Mouse (Mus musculus) forebrain, embryonic 10.5 days (tissue): Measurements from ENCODE around the gene Zbtb20. TPM values are rescaled to one million over a fixed set of nuclear protein-coding genes. Genes with fewer than 3 reads are reported as not detected.

Experiments used
- DNase-seq: peaks from one replicate; pipeline ENCODE4 v3.0.0-alpha.2; 2017; ENCODE audit warnings: low spot score; ENCODE audit errors: extremely low spot score
- H3K27ac ChIP-seq: fragments of 300-500 bp; sonication (generic); 2 replicates; pipeline ENCODE4 v1.5.1; 2016; ENCODE audit warnings: mild to moderate bottlenecking
- H3K27me3 ChIP-seq: fragments of 300-500 bp; sonication (generic); 2 replicates; pipeline ENCODE4 v1.6.1; 2016; ENCODE audit warnings: mild to moderate bottlenecking; ENCODE audit not compliant: poor library complexity, severe bottlenecking
- H3K36me3 ChIP-seq: fragments of 300-500 bp; sonication (generic); replicated peaks from 2 replicates; pipeline ENCODE4 v1.6.1; 2016; ENCODE audit warnings: mild to moderate bottlenecking, moderate library complexity
- H3K4me1 ChIP-seq: fragments of 300-500 bp; sonication (generic); 2 replicates; pipeline ENCODE4 v1.6.1; 2016
- H3K4me3 ChIP-seq: fragments of 300-500 bp; sonication (generic); 2 replicates; pipeline ENCODE4 v1.5.1; 2016; ENCODE audit warnings: mild to moderate bottlenecking, moderate library complexity
- H3K9me3 ChIP-seq: fragments of 300-500 bp; sonication (generic); 2 replicates; pipeline ENCODE4 v1.6.1; 2016; ENCODE audit warnings: mild to moderate bottlenecking, moderate library complexity
- WGBS: fragments of 180-500 bp; shearing (Covaris S2); methylation state at CpG from one replicate; pipeline ENCODE4 v1.1.7; 2016; 5-methylcytosine and 5-hydroxymethylcytosine counted together
- polyA plus RNA-seq: library from polyadenylated mRNA; unstranded; fragments of >200 nt; fragmentation: Nextera tagmentation; extraction: Ambion mirVana; gene quantifications from 2 replicates; pipeline ENCODE4 v1.2.1, GENCODE M21; 2016

The Zbtb20 gene
- polyA plus RNA-seq, 1 experiment from 2014 or later = 17.3 TPM

DNA sequence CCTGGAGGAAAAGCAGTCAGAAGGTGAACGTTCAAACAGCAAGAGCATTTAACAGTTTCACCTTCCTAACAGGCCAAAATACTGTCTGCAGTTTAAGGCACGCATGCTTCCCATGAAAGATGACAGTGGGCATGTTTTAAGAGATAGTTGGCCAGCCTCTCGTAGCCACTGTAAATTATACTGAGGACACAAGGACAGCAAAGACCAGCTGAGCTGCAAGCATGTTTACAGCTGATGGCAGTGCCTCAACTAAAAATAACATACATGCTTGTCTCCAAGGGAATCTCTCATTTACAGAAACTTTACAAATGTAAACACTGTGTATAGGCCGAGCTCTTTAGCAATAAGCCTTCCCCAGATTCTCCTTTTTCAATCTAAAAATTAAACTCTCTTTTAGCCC is 740.7 kb downstream of the Zbtb20 start:
- no peaks in the 10 kb centered on the region for H3K9me3 ChIP-seq
- H3K36me3 ChIP-seq = peaks cover 10% of the 10 kb centered on the region
- H3K27ac ChIP-seq = no peak overlapping the region
- no peak overlapping the region for H3K4me3 ChIP-seq
- DNase-seq = no peak
- H3K4me1 ChIP-seq = peaks cover 43% of the 10 kb centered on the region
- 74% methylated on average over 4 of the region's 4 CpGs for WGBS
- H3K27me3 ChIP-seq = no peaks in the 10 kb centered on the region

DNA sequence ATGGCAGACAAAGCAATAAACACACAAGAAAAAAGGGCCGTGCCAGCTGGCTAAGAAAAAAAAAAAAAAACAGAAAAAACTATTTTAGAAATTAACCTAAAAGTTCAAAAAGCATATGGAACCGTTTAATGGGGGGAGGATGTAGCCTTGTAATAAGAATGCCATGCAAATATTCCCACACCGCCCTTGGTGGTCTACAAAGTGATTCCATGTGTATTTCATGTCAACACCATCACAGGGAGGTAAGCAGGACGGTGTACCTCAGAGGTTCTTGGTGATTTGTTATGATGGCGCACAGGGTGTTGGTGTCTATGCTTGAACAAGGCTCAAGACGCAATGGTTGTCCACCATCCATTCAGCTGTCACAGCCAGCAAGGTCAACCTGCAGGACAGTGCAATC is 741.7 kb downstream of the Zbtb20 start:
- Histone ChIP-seq H3K27me3 (no peaks in the 10 kb centered on the region), H3K9me3 (no peaks in the 10 kb centered on the region), H3K4me3 (no peak overlapping the region), H3K36me3 (peaks cover 8% of the 10 kb centered on the region), H3K4me1 (peaks cover 53% of the 10 kb centered on the region), H3K27ac (no peak overlapping the region)
- 80% methylated on average over 6 of the region's 6 CpGs for WGBS
- no peak for DNase-seq

DNA sequence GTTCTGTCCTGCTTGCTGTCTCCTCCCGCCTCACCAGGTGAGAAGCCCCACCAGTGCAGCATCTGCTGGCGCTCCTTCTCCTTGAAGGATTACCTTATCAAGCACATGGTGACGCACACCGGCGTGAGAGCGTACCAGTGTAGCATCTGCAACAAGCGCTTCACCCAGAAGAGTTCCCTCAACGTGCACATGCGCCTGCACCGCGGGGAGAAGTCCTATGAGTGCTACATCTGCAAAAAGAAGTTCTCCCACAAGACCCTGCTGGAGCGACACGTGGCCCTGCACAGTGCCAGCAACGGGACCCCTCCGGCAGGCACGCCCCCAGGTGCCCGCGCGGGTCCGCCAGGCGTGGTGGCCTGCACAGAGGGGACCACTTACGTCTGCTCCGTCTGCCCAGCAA is 742.6 kb downstream of the Zbtb20 start:
- WGBS = 89% methylated on average over 23 of the region's 23 CpGs
- H3K4me1 ChIP-seq = peaks cover 62% of the 10 kb centered on the region
- H3K27me3 ChIP-seq = no peaks in the 10 kb centered on the region
- no peak for DNase-seq
- peak overlapping the region; percentile 52; the same call in 1 of the 2 replicates for H3K27ac ChIP-seq
- peaks cover 8% of the 10 kb centered on the region for H3K36me3 ChIP-seq
- no peak overlapping the region for H3K4me3 ChIP-seq
- H3K9me3 ChIP-seq = no peaks in the 10 kb centered on the region

DNA sequence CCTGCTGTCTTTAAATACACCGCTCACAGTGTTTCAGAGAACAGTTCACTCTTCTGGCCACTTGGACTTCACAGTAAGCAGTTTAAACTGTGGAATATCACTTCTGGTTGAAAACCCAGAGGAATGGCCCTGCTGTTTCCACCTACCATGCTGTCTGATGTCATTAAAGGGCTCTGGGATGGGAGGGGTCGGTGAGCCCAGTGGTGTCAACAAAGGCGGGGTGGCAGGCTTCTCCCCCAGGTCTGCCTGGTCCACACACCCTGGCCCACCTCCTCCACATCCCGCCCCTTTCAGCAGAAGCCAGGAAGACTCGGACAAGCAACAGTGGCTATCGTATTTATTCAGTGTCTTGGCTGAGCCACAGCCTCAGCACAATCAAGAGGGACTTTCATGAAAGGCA is 743.6 kb downstream of the Zbtb20 start:
- H3K36me3 ChIP-seq = peaks cover 8% of the 10 kb centered on the region
- WGBS = 45% methylated on average over 6 of the region's 6 CpGs
- H3K27ac ChIP-seq = peak overlapping the region; percentile 76
- H3K4me3 ChIP-seq = no peak overlapping the region
- no peaks in the 10 kb centered on the region for H3K27me3 ChIP-seq
- DNase-seq = no peak
- H3K9me3 ChIP-seq = no peaks in the 10 kb centered on the region
- peaks cover 69% of the 10 kb centered on the region for H3K4me1 ChIP-seq

DNA sequence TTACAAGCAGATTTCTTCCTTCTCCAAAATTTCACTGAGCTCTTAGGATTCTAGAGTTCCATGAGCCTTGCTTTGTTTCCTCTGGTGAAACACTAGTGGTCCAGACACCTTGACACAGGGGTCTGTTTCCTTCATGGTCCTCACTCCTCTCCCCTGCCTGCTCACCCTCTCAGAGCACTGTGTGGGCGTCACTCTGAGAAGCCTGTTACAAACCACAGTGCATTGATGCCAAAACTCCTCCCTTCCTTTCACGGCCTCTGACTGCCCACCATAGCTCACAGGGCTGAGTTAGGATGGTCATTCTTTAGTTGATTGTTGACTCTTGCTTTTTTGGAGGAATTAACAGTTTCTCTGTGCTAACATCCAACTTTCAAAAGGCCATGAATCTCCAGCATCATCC is 744.7 kb downstream of the Zbtb20 start:
- Histone ChIP-seq H3K9me3 (no peaks in the 10 kb centered on the region), H3K4me1 (peaks cover 69% of the 10 kb centered on the region), H3K27me3 (no peaks in the 10 kb centered on the region), H3K4me3 (no peak overlapping the region), H3K27ac (peak overlapping the region; percentile 76), H3K36me3 (peaks cover 8% of the 10 kb centered on the region)
- no peak for DNase-seq
- 17% methylated on average over 2 of the region's 2 CpGs for WGBS

DNA sequence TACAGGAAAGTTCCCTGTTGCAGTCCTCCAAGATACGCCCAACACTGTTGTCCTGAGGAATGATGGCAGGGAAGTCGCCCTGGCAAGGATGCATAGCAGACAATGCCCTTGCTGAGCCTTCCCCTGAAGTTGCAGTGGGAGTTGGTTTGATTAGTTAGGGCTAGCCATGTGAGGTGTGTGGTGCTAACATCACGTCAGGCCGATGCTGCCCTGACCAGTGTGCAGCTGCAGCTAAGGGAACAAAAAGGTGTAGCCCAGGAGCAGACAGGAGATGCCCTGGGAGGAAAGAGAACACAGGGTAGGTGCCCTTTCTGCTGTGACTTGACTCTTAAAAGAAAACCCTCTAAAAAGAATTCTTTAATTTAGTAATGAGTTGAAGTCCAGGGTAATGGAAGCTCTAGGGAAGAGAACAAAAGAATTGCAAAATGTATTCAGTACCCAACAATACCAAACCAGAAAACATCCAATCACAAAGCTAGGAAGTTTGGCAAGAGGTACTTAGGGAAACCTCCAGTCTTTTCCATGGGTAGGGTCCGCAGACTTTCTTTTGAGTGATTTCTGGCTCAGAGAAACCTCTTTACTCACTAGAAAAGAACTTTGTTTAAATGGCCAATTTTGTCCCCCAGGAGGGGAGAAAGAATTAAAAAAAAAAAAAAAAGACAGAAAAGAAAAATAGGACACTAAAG is 747.8 kb downstream of the Zbtb20 start:
- Histone ChIP-seq H3K4me1 (peaks cover 62% of the 10 kb centered on the region), H3K27me3 (no peaks in the 10 kb centered on the region), H3K36me3 (peaks cover 3% of the 10 kb centered on the region), H3K27ac (peak overlapping the region; percentile 82), H3K4me3 (no peak overlapping the region), H3K9me3 (no peaks in the 10 kb centered on the region)
- 33% methylated on average over 5 of the region's 5 CpGs for WGBS
- peak; percentile 40 for DNase-seq

DNA sequence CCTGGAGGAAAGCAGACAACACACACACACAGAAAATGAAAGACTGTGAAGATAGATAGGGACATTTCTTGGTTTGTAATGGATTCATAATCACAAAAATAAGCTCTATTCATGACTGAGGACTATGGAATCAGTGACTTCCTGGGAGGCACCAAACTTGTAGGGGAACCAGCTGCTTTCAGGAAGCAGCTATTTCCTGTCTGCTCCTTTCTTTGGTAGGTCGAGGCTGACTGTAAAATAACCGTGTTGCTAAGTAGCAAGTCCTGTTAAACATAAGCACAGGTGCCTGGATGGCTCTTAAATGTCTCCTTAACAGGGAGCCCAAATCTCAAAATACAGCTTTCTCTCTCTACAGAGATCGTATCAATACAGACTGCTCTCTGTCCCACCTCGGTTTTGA is 749.2 kb downstream of the Zbtb20 start:
- H3K27ac ChIP-seq = peak overlapping the region; percentile 76
- no peak for DNase-seq
- no peaks in the 10 kb centered on the region for H3K27me3 ChIP-seq
- WGBS = 86% methylated on average over 4 of the region's 4 CpGs
- no peaks in the 10 kb centered on the region for H3K9me3 ChIP-seq
- H3K4me3 ChIP-seq = no peak overlapping the region
- peaks cover 54% of the 10 kb centered on the region for H3K4me1 ChIP-seq
- H3K36me3 ChIP-seq = no peaks in the 10 kb centered on the region; the same call in 1 of the 2 replicates

DNA sequence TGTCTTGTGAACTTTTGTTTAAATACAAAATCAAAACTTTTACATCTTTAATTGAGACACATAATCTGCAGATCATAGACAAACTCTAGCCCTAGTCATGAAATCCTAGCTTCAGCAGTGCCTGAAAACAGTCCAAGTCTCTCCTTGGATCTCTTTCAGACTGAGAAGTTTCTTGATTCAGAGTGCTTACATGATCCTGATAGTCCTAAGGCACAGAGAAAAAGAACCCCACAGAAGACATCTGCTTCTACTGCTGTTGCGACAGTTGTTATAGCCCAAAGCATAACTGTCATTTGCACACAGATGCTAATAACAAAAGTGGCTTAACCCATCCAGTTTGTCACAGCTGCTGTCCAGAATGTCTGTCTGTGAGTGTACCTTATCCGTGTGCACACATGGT is 749.6 kb downstream of the Zbtb20 start:
- Histone ChIP-seq H3K27ac (peak overlapping the region; percentile 37), H3K27me3 (no peaks in the 10 kb centered on the region), H3K9me3 (no peaks in the 10 kb centered on the region), H3K4me1 (peaks cover 50% of the 10 kb centered on the region), H3K4me3 (no peak overlapping the region), H3K36me3 (no peaks in the 10 kb centered on the region; the same call in 1 of the 2 replicates)
- no peak for DNase-seq
- 93% methylated on average over 2 of the region's 2 CpGs for WGBS

DNA sequence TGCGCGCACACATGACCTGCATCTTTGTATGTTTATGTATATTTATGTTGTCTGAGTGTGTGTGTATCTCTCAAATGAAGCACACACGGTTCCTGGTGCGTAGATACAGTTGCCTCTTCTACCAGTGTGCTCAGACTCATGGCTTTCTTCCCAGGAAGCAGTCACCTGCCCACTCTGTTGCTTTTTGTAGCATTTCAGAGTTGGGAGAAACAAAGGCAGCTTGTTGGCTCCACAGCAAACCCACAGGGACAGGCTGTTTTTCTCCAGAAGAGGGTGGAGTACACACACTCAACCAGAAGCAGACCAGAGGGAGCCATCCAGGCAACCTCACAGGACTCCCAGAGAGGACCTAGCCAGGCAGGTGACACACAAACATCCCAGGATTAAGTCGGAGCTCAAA is 750.3 kb downstream of the Zbtb20 start:
- no peak for DNase-seq
- no peaks in the 10 kb centered on the region for H3K27me3 ChIP-seq
- H3K27ac ChIP-seq = peak overlapping the region; percentile 58
- no peaks in the 10 kb centered on the region for H3K9me3 ChIP-seq
- 91% methylated on average over 5 of the region's 5 CpGs for WGBS
- peaks cover 46% of the 10 kb centered on the region for H3K4me1 ChIP-seq
- no peak overlapping the region for H3K4me3 ChIP-seq
- H3K36me3 ChIP-seq = no peaks in the 10 kb centered on the region; the same call in 1 of the 2 replicates

DNA sequence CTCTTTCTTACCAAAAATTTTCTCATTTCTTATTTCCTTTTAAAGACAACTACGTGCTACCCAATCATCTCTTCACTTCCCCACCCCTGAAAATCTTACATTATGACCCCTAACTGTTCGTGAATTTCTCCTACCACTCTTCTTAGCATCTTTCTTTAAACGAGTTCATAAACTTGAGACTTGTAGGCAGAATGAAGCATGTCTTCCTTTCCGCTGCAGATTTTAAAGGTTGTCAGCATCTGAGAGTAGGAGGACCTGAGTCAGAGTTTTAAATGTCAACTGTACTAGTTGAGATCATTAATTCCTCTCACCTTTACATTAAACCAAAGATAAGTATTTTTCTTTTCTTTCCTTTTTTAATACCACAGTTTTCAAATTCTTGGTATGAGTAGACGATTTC is 753.0 kb downstream of the Zbtb20 start:
- no peak for DNase-seq
- H3K4me1 ChIP-seq = peaks cover 19% of the 10 kb centered on the region
- H3K36me3 ChIP-seq = no peaks in the 10 kb centered on the region; the same call in 1 of the 2 replicates
- H3K4me3 ChIP-seq = no peak overlapping the region
- H3K9me3 ChIP-seq = no peaks in the 10 kb centered on the region
- no peaks in the 10 kb centered on the region for H3K27me3 ChIP-seq
- 91% methylated on average over 5 of the region's 5 CpGs for WGBS
- no peak overlapping the region for H3K27ac ChIP-seq

DNA sequence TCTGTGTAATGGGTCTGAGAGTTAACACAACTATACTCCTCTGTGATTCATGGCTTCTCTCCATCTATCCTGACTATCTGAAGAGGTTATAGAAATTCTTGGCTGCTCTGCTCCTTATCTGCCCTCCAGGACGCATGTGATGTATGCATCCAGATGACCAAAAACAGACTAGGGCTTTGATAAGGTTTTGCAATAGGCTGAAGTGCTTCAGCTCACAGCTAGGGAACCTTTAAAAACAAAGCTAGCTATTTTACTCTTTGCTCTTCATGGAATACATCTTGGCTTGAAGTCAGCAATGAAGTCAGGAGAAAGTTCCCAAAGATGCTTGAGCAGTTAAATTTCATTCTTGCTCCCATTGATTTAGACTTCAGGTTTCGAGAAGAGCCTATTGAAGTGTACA is 756.1 kb downstream of the Zbtb20 start:
- 86% methylated on average over 2 of the region's 2 CpGs for WGBS
- Histone ChIP-seq H3K27me3 (no peaks in the 10 kb centered on the region), H3K4me1 (no peaks in the 10 kb centered on the region), H3K36me3 (no peaks in the 10 kb centered on the region), H3K27ac (no peak overlapping the region), H3K4me3 (no peak overlapping the region), H3K9me3 (no peaks in the 10 kb centered on the region)
- DNase-seq = no peak

DNA sequence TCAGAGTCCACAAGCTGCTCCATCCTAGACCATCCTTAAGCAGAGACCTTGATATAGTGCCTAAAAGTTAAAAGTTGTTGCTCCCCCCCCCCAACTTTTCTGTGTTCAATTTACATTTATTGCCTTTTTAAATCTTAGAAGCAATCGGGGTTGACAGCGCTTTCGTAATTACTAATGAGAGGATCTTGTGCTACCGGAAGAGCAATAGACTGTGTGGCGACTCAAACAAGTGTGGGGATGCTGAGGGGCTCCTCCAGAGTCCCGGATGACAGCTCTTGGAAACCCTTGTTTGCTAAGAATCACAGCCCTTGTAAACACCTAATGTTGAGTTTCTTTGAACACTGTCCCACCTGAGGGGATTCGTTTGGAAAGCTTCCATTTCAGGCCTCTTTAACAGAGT is 758.4 kb downstream of the Zbtb20 start:
- Histone ChIP-seq H3K4me3 (no peak overlapping the region), H3K27me3 (no peaks in the 10 kb centered on the region), H3K9me3 (no peaks in the 10 kb centered on the region), H3K36me3 (no peaks in the 10 kb centered on the region), H3K4me1 (0 out of 2 replicates have a peak, but pooled peaks cover 3% of the 10 kb centered on the region), H3K27ac (no peak overlapping the region)
- 92% methylated on average over 7 of the region's 7 CpGs for WGBS
- no peak for DNase-seq

DNA sequence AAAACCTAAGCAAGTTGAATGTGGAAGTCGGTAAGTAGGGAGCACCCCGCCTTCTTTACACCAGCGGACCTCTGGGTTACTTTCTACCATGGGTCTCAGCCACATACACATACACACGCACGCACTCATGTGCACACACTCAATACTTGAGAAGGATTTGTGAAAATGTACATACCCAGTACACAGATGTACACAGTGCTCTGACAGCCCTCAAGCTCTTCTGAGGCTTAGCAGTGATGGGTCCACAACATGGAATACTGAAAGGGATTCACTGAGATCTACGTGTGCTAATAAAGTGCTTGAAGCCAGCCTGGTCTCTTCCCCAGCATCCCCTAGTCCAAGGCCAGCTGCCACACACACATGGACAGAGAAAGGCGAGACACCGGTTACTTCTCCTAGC is 761.6 kb downstream of the Zbtb20 start:
- 95% methylated on average over 8 of the region's 8 CpGs for WGBS
- no peak for DNase-seq
- Histone ChIP-seq H3K36me3 (no peaks in the 10 kb centered on the region), H3K27me3 (no peaks in the 10 kb centered on the region), H3K4me1 (0 out of 2 replicates have a peak, but pooled peaks cover 3% of the 10 kb centered on the region), H3K4me3 (no peak overlapping the region), H3K9me3 (no peaks in the 10 kb centered on the region), H3K27ac (no peak overlapping the region)
